Mouse (Mus musculus) cortical plate, adult 2 months (tissue): ENCODE measurements around the gene Rimbp3. TPM values are rescaled to one million over a fixed set of nuclear protein-coding genes. Genes with fewer than 3 reads are reported as not detected.
"Not testable (repeated sequence)": the region's sequence is repeated elsewhere in the genome, so short reads cannot be mapped to it uniquely, and the experiment has no call there.

Source experiments
- H3K27ac ChIP-seq: fragments of 200-500 bp; 2 replicates; pipeline ENCODE4 v1.5.1; 2012; ENCODE audit warnings: low read length, control low read depth, inconsistent platforms; ENCODE audit not compliant: insufficient read depth
- H3K4me1 ChIP-seq: fragments of 200-500 bp; 2 replicates; pipeline ENCODE4 v1.6.1; 2011; ENCODE audit warnings: low read length; ENCODE audit not compliant: control insufficient read depth, insufficient read depth
- H3K4me3 ChIP-seq: fragments of 200-500 bp; 2 replicates; pipeline ENCODE4 v1.5.1; 2011; ENCODE audit warnings: mild to moderate bottlenecking, low read length, control low read depth; ENCODE audit not compliant: insufficient read depth
- CTCF ChIP-seq: fragments of 200-500 bp; IDR thresholded peaks from 2 replicates; pipeline ENCODE4 v1.5.1; 2011; ENCODE audit warnings: mild to moderate bottlenecking, control low read depth, low read length; ENCODE audit not compliant: insufficient read depth; ENCODE audit errors: extremely low read depth
- POLR2A ChIP-seq: fragments of 200-500 bp; IDR thresholded peaks from 2 replicates; pipeline ENCODE4 v1.6.1; 2011; ENCODE audit warnings: mild to moderate bottlenecking, low read length, control low read depth; ENCODE audit not compliant: insufficient read depth; ENCODE audit errors: extremely low read depth
- polyA plus RNA-seq: library from polyadenylated mRNA; depleted of rRNA; stranded (reverse); fragments of >200 nt; gene quantifications from 2 replicates; pipeline ENCODE4 v1.2.3, GENCODE M21; 2012

Rimbp3 gene
- polyA plus RNA-seq, 1 experiment, result 0.63 TPM

DNA sequence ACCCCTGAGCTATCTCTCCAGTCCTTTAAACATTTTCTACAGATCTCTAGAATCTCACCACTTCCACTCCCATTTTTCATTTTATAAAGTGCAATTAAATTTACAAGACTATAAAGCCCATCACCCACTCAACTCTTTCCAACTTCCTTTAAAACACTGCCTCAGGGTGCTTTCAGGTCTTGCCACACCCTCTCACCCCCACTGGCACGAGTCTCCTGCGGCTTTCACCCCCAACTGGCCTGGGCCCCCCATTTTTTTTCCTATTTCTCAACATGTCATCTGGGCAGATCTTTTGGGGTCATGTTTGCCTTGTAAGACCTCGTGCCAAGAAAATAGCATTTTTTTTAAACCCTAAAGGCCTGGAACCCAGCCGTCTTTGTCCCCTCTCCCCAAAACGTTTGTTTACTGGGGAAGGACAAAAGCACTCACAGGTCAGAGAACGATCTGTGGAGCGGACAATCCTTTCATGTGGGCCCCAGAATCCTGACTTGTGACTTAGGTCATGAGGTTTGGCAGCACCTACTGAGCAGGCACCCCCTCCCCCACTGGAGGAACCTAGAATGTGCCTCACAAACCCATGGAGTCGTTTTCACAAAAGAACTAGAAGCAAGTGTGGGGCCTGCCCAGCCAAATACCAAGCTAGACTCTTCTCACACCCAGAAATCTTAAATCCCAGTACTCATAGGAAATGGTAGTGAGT lies 8.7 kb downstream of the Rimbp3 start:
- no peak overlapping the region for H3K27ac ChIP-seq
- TF ChIP-seq POLR2A (no peak), CTCF (no peak)
- H3K4me3 ChIP-seq, result no peak overlapping the region
- no peaks in the 10 kb centered on the region for H3K4me1 ChIP-seq

- H3K27ac ChIP-seq, result no peak overlapping the region
- TF ChIP-seq CTCF, result no peak
- no peak for TF ChIP-seq POLR2A
- no peaks in the 10 kb centered on the region for H3K4me1 ChIP-seq
- no peak overlapping the region for H3K4me3 ChIP-seq
These were observed 11.8 kb downstream of the Rimbp3 start for GRCm38 (mm10) chr16:17220127-17220733.

GRCm38 (mm10) chr16:17222197-17222596 lies 13.8 kb downstream of the Rimbp3 start:
- no peak for TF ChIP-seq POLR2A
- no peak for TF ChIP-seq CTCF
- no peaks in the 10 kb centered on the region for H3K4me1 ChIP-seq
- H3K27ac ChIP-seq, result no peak overlapping the region
- H3K4me3 ChIP-seq, result no peak overlapping the region

DNA sequence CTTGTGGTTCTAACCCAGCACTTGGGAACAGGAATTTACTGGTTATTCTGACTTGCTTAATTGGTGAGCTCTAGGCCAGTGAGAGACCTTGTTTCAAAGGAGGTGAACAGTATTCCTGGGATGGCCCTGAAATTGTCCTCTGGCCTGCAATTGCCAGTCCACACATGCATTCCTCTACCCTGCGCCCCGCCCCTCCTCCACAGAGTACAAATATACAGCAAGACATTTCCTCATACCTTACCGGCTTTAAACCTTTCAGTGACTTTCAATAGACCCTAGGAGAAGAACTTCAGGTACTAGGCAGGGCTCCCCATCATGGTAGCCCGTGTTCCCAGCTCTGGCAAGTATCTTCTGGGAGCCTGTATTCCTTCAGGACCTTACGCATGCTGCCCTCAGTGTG lies 17.2 kb downstream of the Rimbp3 start:
- no peak overlapping the region for H3K27ac ChIP-seq
- no peak for TF ChIP-seq POLR2A
- no peak for TF ChIP-seq CTCF

DNA sequence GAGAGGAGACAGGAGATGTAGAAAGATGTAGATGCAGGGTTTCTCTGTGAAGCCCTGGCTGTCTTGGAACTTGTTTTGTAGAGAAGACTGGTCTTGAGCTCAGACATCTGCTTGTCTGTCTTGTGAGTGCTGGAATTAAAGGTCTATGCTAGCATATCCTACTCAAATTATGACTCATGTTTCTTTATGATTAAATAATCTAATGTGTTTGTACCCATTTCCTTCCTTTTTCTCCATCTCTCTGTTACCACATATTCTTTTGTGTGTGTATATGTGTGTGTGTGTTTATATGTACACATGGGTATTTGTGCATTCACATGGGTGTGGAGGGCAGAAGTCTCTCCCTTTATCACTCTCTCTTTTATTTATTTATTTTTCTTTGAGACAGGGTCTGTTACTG lies 18.1 kb downstream of the Rimbp3 start:
- Histone ChIP-seq H3K27ac (no peak overlapping the region), H3K4me1 (no peaks in the 10 kb centered on the region), H3K4me3 (no peak overlapping the region)
- no peak for TF ChIP-seq CTCF
- TF ChIP-seq POLR2A, result no peak

More for the DNA sequence above, 17.2 kb downstream of the Rimbp3 start:
- Histone ChIP-seq H3K4me3 (no peak overlapping the region), H3K4me1 (no peaks in the 10 kb centered on the region)

GRCm38 (mm10) chr16:17231523-17231922 lies 23.1 kb downstream of the Rimbp3 start:
- H3K4me1 ChIP-seq, H3K27ac ChIP-seq, H3K4me3 ChIP-seq: not testable (repeated sequence)

- TF ChIP-seq POLR2A, result peak; percentile 61; the same call in 1 of the 2 replicates
- no peak for TF ChIP-seq CTCF
- Histone ChIP-seq H3K4me3 (peak within 1 kb of the TSS; percentile 96), H3K27ac (peak within 1 kb of the TSS; percentile 98), H3K4me1 (peaks cover 4% of the 10 kb centered on the region; the same call in 1 of the 2 replicates)
These were observed 24.6 kb downstream of the Rimbp3 start, which contains the start of gene Hic2 for GRCm38 (mm10) chr16:17232794-17233701. TSS of gene Hic2 (plus strand) at chr16:17233572.

- Histone ChIP-seq H3K4me3 (peak overlapping the region; percentile 96), H3K4me1 (peaks cover 4% of the 10 kb centered on the region; the same call in 1 of the 2 replicates), H3K27ac (peak overlapping the region; percentile 98)
- TF ChIP-seq CTCF (no peak), POLR2A (no peak)
These were observed 25.5 kb downstream of the Rimbp3 start for GRCm38 (mm10) chr16:17233702-17234498.

- TF ChIP-seq CTCF, result no peak
- no peak for TF ChIP-seq POLR2A
- peak overlapping the region; percentile 96 for H3K4me3 ChIP-seq
- peaks cover 4% of the 10 kb centered on the region; the same call in 1 of the 2 replicates for H3K4me1 ChIP-seq
- no peak overlapping the region for H3K27ac ChIP-seq
These were observed 26.1 kb downstream of the Rimbp3 start for GRCm38 (mm10) chr16:17234499-17234895.
